Mouse (Mus musculus): Measurements from ENCODE around the gene Cdk6.

DNA sequence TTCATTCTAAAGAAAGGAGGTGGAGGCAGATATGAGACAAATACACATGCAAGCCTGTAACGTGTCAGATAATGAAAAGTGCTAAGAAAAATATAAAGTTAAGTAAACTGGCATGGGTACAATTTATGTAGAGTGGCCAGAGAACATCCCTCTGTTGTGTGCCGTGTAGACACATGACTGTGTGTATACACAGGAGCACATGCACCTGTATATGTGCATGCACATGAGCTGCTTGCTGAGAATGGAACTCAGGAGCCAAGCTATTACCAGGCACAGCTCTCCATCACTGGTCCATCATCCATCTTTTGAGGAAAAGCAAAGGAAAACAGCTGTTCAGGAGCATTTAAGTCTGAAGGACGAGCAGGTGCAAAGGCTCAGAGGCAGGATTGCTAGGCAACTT is 10.4 kb upstream of the Cdk6 start:
- no peak for TF ChIP-seq POLR2A (IDR thresholded peaks at IDR 0.05; ENCODE audit: control insufficient read depth in 1 of 2, insufficient read depth in 1 of 2, low read depth in 1 of 2, low read length in 2 of 2, poor library complexity in 1 of 2)
- TF ChIP-seq EP300 (IDR thresholded peaks at IDR 0.05; ENCODE audit: low read depth in 1 of 2, low read length in 2 of 2), result no peak
- no peak for TF ChIP-seq MAZ (IDR thresholded peaks at IDR 0.05; ENCODE audit: low read depth, low read length)
- TF ChIP-seq GABPA (IDR thresholded peaks at IDR 0.05; ENCODE audit: low read depth, low read length), result no peak
- TF ChIP-seq CHD2 (IDR thresholded peaks at IDR 0.05; ENCODE audit: low read length), result no peak
- no peak for TF ChIP-seq UBTF (IDR thresholded peaks at IDR 0.05; ENCODE audit: borderline replicate concordance, insufficient read depth, low read depth, low read length)
- TF ChIP-seq CTCF (IDR thresholded peaks at IDR 0.05 in 2 of 3, conservative IDR thresholded peaks at IDR 0.05 in 1 of 3; ENCODE audit: control insufficient read depth in 1 of 3, insufficient read depth in 1 of 3, low read depth in 2 of 3, low read length in 3 of 3, poor library complexity in 1 of 3, severe bottlenecking in 1 of 3), result no peak
